Mouse (Mus musculus) thymus, adult 2 months (tissue): ENCODE results near the gene Nox1.

Source experiments
- CTCF ChIP-seq: fragments of 200-500 bp; IDR thresholded peaks from 2 replicates; pipeline ENCODE4 v1.5.1; 2012; ENCODE audit warnings: mild to moderate bottlenecking, control low read depth, low read length, moderate library complexity, borderline replicate concordance; ENCODE audit not compliant: control insufficient read depth, poor library complexity, insufficient read depth; ENCODE audit errors: extremely low read depth
- POLR2A ChIP-seq: fragments of 200-500 bp; IDR thresholded peaks from 2 replicates; pipeline ENCODE4 v1.6.1; 2012; ENCODE audit warnings: mild to moderate bottlenecking, low read length, control low read depth, moderate library complexity; ENCODE audit not compliant: control insufficient read depth, poor library complexity, insufficient read depth; ENCODE audit errors: extremely low read depth

DNA sequence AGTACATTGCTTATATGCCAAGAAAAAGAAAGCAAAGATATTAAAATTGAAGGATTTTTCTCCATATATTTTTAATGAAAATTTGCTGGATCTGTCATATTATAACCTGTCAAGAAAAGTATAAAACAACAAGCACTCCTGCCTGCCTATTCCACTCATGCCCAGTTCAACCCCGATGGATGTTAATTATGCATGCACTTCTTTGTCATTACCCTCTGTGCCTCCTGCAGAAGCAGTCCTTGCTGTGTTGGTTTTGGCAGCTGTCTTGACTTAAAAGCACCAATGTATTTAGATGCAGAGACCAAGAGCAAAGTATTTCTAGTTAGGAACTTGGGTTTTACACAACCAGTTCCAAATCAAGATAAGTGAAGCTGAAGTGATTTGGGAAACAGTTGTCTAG, 136.3 kb downstream of the Nox1 start:
- no peak for TF ChIP-seq CTCF
- no peak for TF ChIP-seq POLR2A
